Mouse (Mus musculus) MEL (cell line): Measurements from ENCODE around the gene Il6st. TPM values are rescaled to one million over a fixed set of nuclear protein-coding genes. Genes with fewer than 3 reads are reported as not detected.

Experiments used
- DNase-seq: peaks from one replicate; pipeline ENCODE4 v3.0.0; 2011; ENCODE audit warnings: low read depth, low spot score
- H3K27ac ChIP-seq: 2 replicates; pipeline ENCODE4 v1.5.1; 2012; ENCODE audit warnings: low read depth, mild to moderate bottlenecking, control low read depth, low read length, moderate library complexity; ENCODE audit not compliant: control insufficient read depth
- H3K27me3 ChIP-seq, 2 experiments: fragments of 150-350 bp in 1 of 2; sonication (generic) in 1 of 2; 2 replicates each; pipeline ENCODE4 v1.6.1; 2012; ENCODE audit warnings: low read length in 2 of 2, mild to moderate bottlenecking in 2 of 2, improper control_type of control experiment in 1 of 2, moderate library complexity in 1 of 2; ENCODE audit not compliant: insufficient read depth in 2 of 2, control insufficient read depth in 1 of 2
- H3K36me3 ChIP-seq, 2 experiments: 2 replicates each; pipeline ENCODE4 v1.6.1; 2012 to 2014; ENCODE audit warnings: low read length in 2 of 2, improper control_type of control experiment in 1 of 2, inconsistent platforms in 1 of 2, mild to moderate bottlenecking in 1 of 2; ENCODE audit not compliant: insufficient read depth in 2 of 2, control insufficient read depth in 1 of 2
- H3K4me1 ChIP-seq, 2 experiments: fragments of 150-350 bp in 1 of 2; sonication (generic) in 1 of 2; 2 replicates each; pipeline ENCODE4 v1.6.1; 2012; ENCODE audit warnings: low read length in 2 of 2, improper control_type of control experiment in 1 of 2, mild to moderate bottlenecking in 1 of 2; ENCODE audit not compliant: insufficient read depth in 2 of 2, control insufficient read depth in 1 of 2
- H3K4me3 ChIP-seq, 2 experiments: fragments of 150-350 bp in 1 of 2; sonication (generic) in 1 of 2; 2 replicates each; pipeline ENCODE4 v1.5.1; 2012; ENCODE audit warnings: low read depth in 2 of 2, low read length in 2 of 2, mild to moderate bottlenecking in 2 of 2, moderate library complexity in 2 of 2, control low read depth in 1 of 2, improper control_type of control experiment in 1 of 2; ENCODE audit not compliant: control insufficient read depth in 1 of 2, insufficient read depth in 1 of 2
- H3K79me2 ChIP-seq: 2 replicates; pipeline ENCODE4 v1.6.1; 2012; ENCODE audit warnings: mild to moderate bottlenecking, low read length, moderate library complexity; ENCODE audit not compliant: control insufficient read depth, poor library complexity, insufficient read depth
- H3K9ac ChIP-seq: 2 replicates; pipeline ENCODE4 v1.6.1; 2012; ENCODE audit warnings: low read depth, mild to moderate bottlenecking, control low read depth, low read length, moderate library complexity; ENCODE audit not compliant: control insufficient read depth, poor library complexity, severe bottlenecking
- H3K9me3 ChIP-seq: fragments of 150-350 bp; sonication (generic); replicated peaks from 2 replicates; pipeline ENCODE4 v1.6.1; 2012; ENCODE audit warnings: mild to moderate bottlenecking, low read length, improper control_type of control experiment, moderate library complexity; ENCODE audit not compliant: insufficient read depth
- CHD2 ChIP-seq: IDR thresholded peaks from 2 replicates; pipeline ENCODE4 v1.6.1; 2011; ENCODE audit warnings: low read length, improper control_type of control experiment
- E2F4 ChIP-seq: IDR thresholded peaks from 2 replicates; pipeline ENCODE4 v1.6.1; 2011; ENCODE audit warnings: low read depth, low read length, improper control_type of control experiment, borderline replicate concordance
- ELF1 ChIP-seq: IDR thresholded peaks from 2 replicates; pipeline ENCODE4 v1.6.1; 2014; ENCODE audit warnings: low read depth, mild to moderate bottlenecking, inconsistent platforms, low read length, improper control_type of control experiment, moderate library complexity
- GABPA ChIP-seq: IDR thresholded peaks from 2 replicates; pipeline ENCODE4 v1.6.1; 2012; ENCODE audit warnings: low read depth, mild to moderate bottlenecking, inconsistent platforms, low read length, improper control_type of control experiment, moderate library complexity
- GATA1 ChIP-seq: IDR thresholded peaks from 2 replicates; pipeline ENCODE4 v1.6.1; 2011; ENCODE audit warnings: low read depth, low read length, improper control_type of control experiment
- KAT2A ChIP-seq: conservative IDR thresholded peaks from 2 replicates; pipeline ENCODE4 v1.6.1; 2012; ENCODE audit warnings: low read depth, low read length, improper control_type of control experiment, inconsistent platforms
- MAFK ChIP-seq: IDR thresholded peaks from 2 replicates; pipeline ENCODE4 v1.6.1; 2011; ENCODE audit warnings: low read depth, mild to moderate bottlenecking, low read length, improper control_type of control experiment, borderline replicate concordance
- MAZ ChIP-seq: IDR thresholded peaks from 2 replicates; pipeline ENCODE4 v1.6.1; 2012; ENCODE audit warnings: low read depth, mild to moderate bottlenecking, inconsistent platforms, low read length, improper control_type of control experiment
- MEF2A ChIP-seq: IDR thresholded peaks from 2 replicates; pipeline ENCODE4 v1.6.1; 2014; ENCODE audit warnings: low read depth, mild to moderate bottlenecking, inconsistent platforms, low read length, improper control_type of control experiment; ENCODE audit not compliant: poor library complexity, insufficient replicate concordance, severe bottlenecking; ENCODE audit errors: extremely low read depth
- MYB ChIP-seq: IDR thresholded peaks from 2 replicates; pipeline ENCODE4 v1.6.1; 2011; ENCODE audit warnings: mild to moderate bottlenecking, low read depth, low read length, improper control_type of control experiment
- NELFE ChIP-seq: IDR thresholded peaks from 2 replicates; pipeline ENCODE4 v1.6.1; 2011; ENCODE audit warnings: low read depth, low read length, improper control_type of control experiment
- NRF1 ChIP-seq: IDR thresholded peaks from 2 replicates; pipeline ENCODE4 v1.6.1; 2014; ENCODE audit warnings: low read depth, mild to moderate bottlenecking, inconsistent platforms, low read length, improper control_type of control experiment, moderate library complexity; ENCODE audit not compliant: poor library complexity, insufficient read depth, severe bottlenecking
- POLR2AphosphoS5 ChIP-seq: IDR thresholded peaks from 2 replicates; pipeline ENCODE4 v1.6.1; 2012; ENCODE audit warnings: low read depth, borderline replicate concordance, mild to moderate bottlenecking, inconsistent platforms, low read length, moderate library complexity, mixed read lengths
- RAD21 ChIP-seq: IDR thresholded peaks from 2 replicates; pipeline ENCODE4 v1.6.1; 2011; ENCODE audit warnings: mild to moderate bottlenecking, low read depth, low read length, improper control_type of control experiment
- RCOR1 ChIP-seq: IDR thresholded peaks from 2 replicates; pipeline ENCODE4 v1.6.1; 2012; ENCODE audit warnings: low read depth, mild to moderate bottlenecking, inconsistent platforms, low read length, improper control_type of control experiment
- SMC3 ChIP-seq: IDR thresholded peaks from 2 replicates; pipeline ENCODE4 v1.6.1; 2011; ENCODE audit warnings: low read depth, low read length, improper control_type of control experiment
- TAL1 ChIP-seq: IDR thresholded peaks from 2 replicates; pipeline ENCODE4 v1.6.1; 2012; ENCODE audit warnings: mild to moderate bottlenecking, inconsistent platforms, low read length, moderate library complexity, mixed read lengths
- TBP ChIP-seq: IDR thresholded peaks from 2 replicates; pipeline ENCODE4 v1.8.0; 2011; ENCODE audit warnings: low read depth, low read length, improper control_type of control experiment
- USF2 ChIP-seq, 2 experiments: IDR thresholded peaks; 2 replicates each; pipeline ENCODE4 v1.6.1; 2011 to 2012; ENCODE audit warnings: improper control_type of control experiment in 2 of 2, low read length in 2 of 2, borderline replicate concordance in 1 of 2, inconsistent platforms in 1 of 2, low read depth in 1 of 2, mild to moderate bottlenecking in 1 of 2; ENCODE audit not compliant: insufficient read depth in 1 of 2
- ZC3H11A ChIP-seq: IDR thresholded peaks from 2 replicates; pipeline ENCODE4 v1.6.1; 2012; ENCODE audit warnings: low read depth, mild to moderate bottlenecking, inconsistent platforms, low read length, improper control_type of control experiment
- ZKSCAN1 ChIP-seq: IDR thresholded peaks from 2 replicates; pipeline ENCODE4 v1.6.1; 2012; ENCODE audit warnings: low read depth, mild to moderate bottlenecking, inconsistent platforms, low read length, improper control_type of control experiment, moderate library complexity
- ZMIZ1 ChIP-seq: IDR thresholded peaks from 2 replicates; pipeline ENCODE4 v1.6.1; 2012; ENCODE audit warnings: low read depth, mild to moderate bottlenecking, inconsistent platforms, low read length, improper control_type of control experiment, moderate library complexity
- ZNF384 ChIP-seq: IDR thresholded peaks from 2 replicates; pipeline ENCODE4 v1.6.1; 2012; ENCODE audit warnings: low read depth, mild to moderate bottlenecking, inconsistent platforms, low read length, improper control_type of control experiment
- polyA plus RNA-seq, 2 experiments: library from polyadenylated mRNA; stranded (reverse) in 1 of 2; unstranded in 1 of 2; fragments of >175 nt in 1 of 2; fragments of >200 nt in 1 of 2; gene quantifications; 2 replicates each; pipeline versions ENCODE4 v1.2.1 to v1.2.4; 2012; ENCODE audit warnings: low replicate concordance in 2 of 2, low read depth in 1 of 2; ENCODE audit not compliant: insufficient read length in 2 of 2, insufficient read depth in 1 of 2, missing spikeins in 1 of 2
- total RNA-seq: library from RNA; depleted of rRNA; stranded (reverse); fragments of 300-350 nt; gene quantifications from 2 replicates; pipeline ENCODE4 v1.2.3, GENCODE M21; 2012

Gene Il6st
- total and polyA plus RNA-seq, 3 experiments: 1.7 to 3.7 TPM; not detected in 1

GRCm38 (mm10) chr13:112512824-112513223 lies 49.0 kb downstream of the Il6st start:
- no peaks in the 10 kb centered on the region for H3K9me3 ChIP-seq
- H3K4me3 ChIP-seq: no peak overlapping the region
- H3K9ac ChIP-seq: no peak overlapping the region
- H3K27me3 ChIP-seq: no peaks in the 10 kb centered on the region
- no peak for TF ChIP-seq ZC3H11A
- TF ChIP-seq POLR2AphosphoS5: no peak
- TF ChIP-seq CHD2: no peak
- TF ChIP-seq GATA1: no peak
- TF ChIP-seq GABPA: no peak
- TF ChIP-seq MAFK: no peak
- TF ChIP-seq MEF2A: no peak
- no peak for TF ChIP-seq ZNF384
- no peak for TF ChIP-seq MYB
- no peak for TF ChIP-seq TAL1
- no peak for TF ChIP-seq ZKSCAN1
- TF ChIP-seq, all 39 proteins: peak for 0
- Histone ChIP-seq H3K36me3 (peaks cover 0 to 3% of the 10 kb centered on the region in 2 experiments; a peak in 2 of 4 replicates), H3K79me2 (no peaks in the 10 kb centered on the region), H3K4me1 (peaks cover 0 to 19% of the 10 kb centered on the region in 2 experiments), H3K27ac (no peak overlapping the region)
- DNase-seq: no peak

- no peak overlapping the region for H3K4me3 ChIP-seq
- H3K79me2 ChIP-seq: no peaks in the 10 kb centered on the region
- peaks cover 0 to 3% of the 10 kb centered on the region in 2 experiments; a peak in 2 of 4 replicates for H3K36me3 ChIP-seq
- TF ChIP-seq SMC3 (no peak), MAZ (no peak), MEF2A (no peak)
- H3K27ac ChIP-seq: no peak overlapping the region
- H3K9me3 ChIP-seq: no peaks in the 10 kb centered on the region
- no peak for DNase-seq
- peaks cover 0 to 19% of the 10 kb centered on the region in 2 experiments for H3K4me1 ChIP-seq
- no peaks in the 10 kb centered on the region for H3K27me3 ChIP-seq
- H3K9ac ChIP-seq: no peak overlapping the region
These were observed 50.7 kb downstream of the Il6st start for GRCm38 (mm10) chr13:112514546-112514945.

GRCm38 (mm10) chr13:112522261-112522660 lies 58.4 kb downstream of the Il6st start:
- TF ChIP-seq TAL1: no peak
- no peak for TF ChIP-seq ZMIZ1
- TF ChIP-seq RCOR1: no peak
- no peak for TF ChIP-seq NELFE
- TF ChIP-seq ZC3H11A: no peak
- TF ChIP-seq NRF1: no peak
- no peak for TF ChIP-seq MAZ
- TF ChIP-seq TBP: no peak
- no peak for TF ChIP-seq GABPA
- TF ChIP-seq ZNF384: no peak
- no peak for TF ChIP-seq USF2 (IDR thresholded peaks at IDR 0.05; ENCODE audit: borderline replicate concordance in 1 of 2, insufficient read depth in 1 of 2, low read depth in 1 of 2, low read length in 2 of 2)
- no peak for TF ChIP-seq RAD21
- TF ChIP-seq KAT2A: no peak
- no peak for TF ChIP-seq E2F4
- TF ChIP-seq ELF1: no peak
- Histone ChIP-seq H3K4me1 (no peaks in the 10 kb centered on the region), H3K79me2 (no peaks in the 10 kb centered on the region), H3K9ac (no peak overlapping the region), H3K27me3 (no peaks in the 10 kb centered on the region), H3K4me3 (no peak overlapping the region), H3K36me3 (no peaks in the 10 kb centered on the region), H3K27ac (no peak overlapping the region), H3K9me3 (no peaks in the 10 kb centered on the region)
- no peak for DNase-seq
